Mouse (Mus musculus): ENCODE results near the gene Oas1a. TPM values are rescaled to one million over a fixed set of nuclear protein-coding genes. Genes with fewer than 3 reads are reported as not detected.
"Not testable (repeated sequence)": the region's sequence is repeated elsewhere in the genome, so short reads cannot be mapped to it uniquely, and the experiment has no call there.

Gene Oas1a
- polyA plus RNA-seq, 1 experiment = 21.1 TPM

- H3K27me3 ChIP-seq (ENCODE audit: control insufficient read depth, insufficient read depth, low read length) = no peaks in the 10 kb centered on the region
- 80% methylated on average over 7 of the region's 7 CpGs for WGBS
- no peaks in the 10 kb centered on the region for H3K36me3 ChIP-seq (ENCODE audit: control insufficient read depth, insufficient read depth, low read length)
- no peak overlapping the region for H3K27ac ChIP-seq (ENCODE audit: control insufficient read depth, insufficient read depth, low read length)
- no peak overlapping the region for H3K4me3 ChIP-seq (ENCODE audit: control insufficient read depth, insufficient read depth, low read length)
- no peaks in the 10 kb centered on the region for H3K4me1 ChIP-seq (replicated peaks; ENCODE audit: control insufficient read depth, insufficient read depth, low read length)
- no peak for TF ChIP-seq CTCF (IDR thresholded peaks at IDR 0.05; ENCODE audit: borderline replicate concordance, control insufficient read depth, extremely low read depth, insufficient read depth, low read length, poor library complexity)
- no peak for TF ChIP-seq POLR2A (IDR thresholded peaks at IDR 0.05; ENCODE audit: control insufficient read depth, extremely low read depth, insufficient read depth, low read length, poor library complexity)
- DNase-seq = no peak
Measured at GRCm38 (mm10) chr5:120908196-120908920, 1.0 kb upstream of the Oas1a start.

- H3K27me3 ChIP-seq (ENCODE audit: control insufficient read depth, insufficient read depth, low read length) = no peaks in the 10 kb centered on the region
- no peaks in the 10 kb centered on the region for H3K4me1 ChIP-seq (replicated peaks; ENCODE audit: control insufficient read depth, insufficient read depth, low read length)
- DNase-seq = no peak
- H3K4me3 ChIP-seq (ENCODE audit: control insufficient read depth, insufficient read depth, low read length) = no peak overlapping the region
- no peak overlapping the region for H3K27ac ChIP-seq (ENCODE audit: control insufficient read depth, insufficient read depth, low read length)
- TF ChIP-seq CTCF (IDR thresholded peaks at IDR 0.05; ENCODE audit: borderline replicate concordance, control insufficient read depth, extremely low read depth, insufficient read depth, low read length, poor library complexity) (no peak), POLR2A (IDR thresholded peaks at IDR 0.05; ENCODE audit: control insufficient read depth, extremely low read depth, insufficient read depth, low read length, poor library complexity) (no peak)
- WGBS = 96% methylated on average over 5 of the region's 5 CpGs
- no peaks in the 10 kb centered on the region for H3K36me3 ChIP-seq (ENCODE audit: control insufficient read depth, insufficient read depth, low read length)
Measured at GRCm38 (mm10) chr5:120902056-120902455, 5.3 kb downstream of the Oas1a start.

GRCm38 (mm10) chr5:120900666-120901065, 6.7 kb downstream of the Oas1a start:
- 89% methylated on average over 1 of the region's 1 CpGs for WGBS
- no peak overlapping the region for H3K27ac ChIP-seq (ENCODE audit: control insufficient read depth, insufficient read depth, low read length)

GRCm38 (mm10) chr5:120898726-120899125, 8.6 kb downstream of the Oas1a start:
- no peak for DNase-seq
- H3K4me3 ChIP-seq (ENCODE audit: control insufficient read depth, insufficient read depth, low read length) = no peak overlapping the region
- H3K4me1 ChIP-seq (replicated peaks; ENCODE audit: control insufficient read depth, insufficient read depth, low read length) = no peaks in the 10 kb centered on the region
- TF ChIP-seq CTCF (IDR thresholded peaks at IDR 0.05; ENCODE audit: borderline replicate concordance, control insufficient read depth, extremely low read depth, insufficient read depth, low read length, poor library complexity) = no peak
- no peak for TF ChIP-seq POLR2A (IDR thresholded peaks at IDR 0.05; ENCODE audit: control insufficient read depth, extremely low read depth, insufficient read depth, low read length, poor library complexity)
- no peaks in the 10 kb centered on the region for H3K36me3 ChIP-seq (ENCODE audit: control insufficient read depth, insufficient read depth, low read length)
- H3K27ac ChIP-seq (ENCODE audit: control insufficient read depth, insufficient read depth, low read length) = no peak overlapping the region
- no peaks in the 10 kb centered on the region for H3K27me3 ChIP-seq (ENCODE audit: control insufficient read depth, insufficient read depth, low read length)

More at GRCm38 (mm10) chr5:120900666-120901065, 6.7 kb downstream of the Oas1a start:
- Histone ChIP-seq H3K36me3 (ENCODE audit: control insufficient read depth, insufficient read depth, low read length) (no peaks in the 10 kb centered on the region), H3K4me3 (ENCODE audit: control insufficient read depth, insufficient read depth, low read length) (no peak overlapping the region), H3K4me1 (replicated peaks; ENCODE audit: control insufficient read depth, insufficient read depth, low read length) (no peaks in the 10 kb centered on the region), H3K27me3 (ENCODE audit: control insufficient read depth, insufficient read depth, low read length) (no peaks in the 10 kb centered on the region)
- no peak for DNase-seq
- no peak for TF ChIP-seq CTCF (IDR thresholded peaks at IDR 0.05; ENCODE audit: borderline replicate concordance, control insufficient read depth, extremely low read depth, insufficient read depth, low read length, poor library complexity)
- TF ChIP-seq POLR2A (IDR thresholded peaks at IDR 0.05; ENCODE audit: control insufficient read depth, extremely low read depth, insufficient read depth, low read length, poor library complexity) = no peak

- no peaks in the 10 kb centered on the region for H3K4me1 ChIP-seq (replicated peaks; ENCODE audit: control insufficient read depth, insufficient read depth, low read length)
- H3K27me3 ChIP-seq (ENCODE audit: control insufficient read depth, insufficient read depth, low read length) = no peaks in the 10 kb centered on the region
- TF ChIP-seq CTCF (IDR thresholded peaks at IDR 0.05; ENCODE audit: borderline replicate concordance, control insufficient read depth, extremely low read depth, insufficient read depth, low read length, poor library complexity) = no peak
- no peak for TF ChIP-seq POLR2A (IDR thresholded peaks at IDR 0.05; ENCODE audit: control insufficient read depth, extremely low read depth, insufficient read depth, low read length, poor library complexity)
- no peak overlapping the region for H3K4me3 ChIP-seq (ENCODE audit: control insufficient read depth, insufficient read depth, low read length)
- 96% methylated on average over 6 of the region's 6 CpGs for WGBS
- H3K27ac ChIP-seq (ENCODE audit: control insufficient read depth, insufficient read depth, low read length) = no peak overlapping the region
- no peaks in the 10 kb centered on the region for H3K36me3 ChIP-seq (ENCODE audit: control insufficient read depth, insufficient read depth, low read length)
- no peak for DNase-seq
Measured at GRCm38 (mm10) chr5:120898307-120898706, 9.0 kb downstream of the Oas1a start.

GRCm38 (mm10) chr5:120895231-120895900, 12.0 kb downstream of the Oas1a start:
- WGBS = 95% methylated on average over 11 of the region's 11 CpGs

GRCm38 (mm10) chr5:120894692-120895091, 12.6 kb downstream of the Oas1a start:
- 83% methylated on average over 2 of the region's 2 CpGs for WGBS
- not testable (repeated sequence) for H3K36me3 ChIP-seq (ENCODE audit: control insufficient read depth, insufficient read depth, low read length); H3K4me3 ChIP-seq (ENCODE audit: control insufficient read depth, insufficient read depth, low read length)

More at GRCm38 (mm10) chr5:120895231-120895900, 12.0 kb downstream of the Oas1a start:
- H3K27me3 ChIP-seq (ENCODE audit: control insufficient read depth, insufficient read depth, low read length) = no peaks in the 10 kb centered on the region
- DNase-seq = no peak
- no peak overlapping the region for H3K27ac ChIP-seq (ENCODE audit: control insufficient read depth, insufficient read depth, low read length)
- H3K4me3 ChIP-seq (ENCODE audit: control insufficient read depth, insufficient read depth, low read length) = no peak overlapping the region
- no peaks in the 10 kb centered on the region for H3K36me3 ChIP-seq (ENCODE audit: control insufficient read depth, insufficient read depth, low read length)
- H3K4me1 ChIP-seq (replicated peaks; ENCODE audit: control insufficient read depth, insufficient read depth, low read length) = no peaks in the 10 kb centered on the region
- TF ChIP-seq CTCF (IDR thresholded peaks at IDR 0.05; ENCODE audit: borderline replicate concordance, control insufficient read depth, extremely low read depth, insufficient read depth, low read length, poor library complexity) = no peak
- TF ChIP-seq POLR2A (IDR thresholded peaks at IDR 0.05; ENCODE audit: control insufficient read depth, extremely low read depth, insufficient read depth, low read length, poor library complexity) = no peak

GRCm38 (mm10) chr5:120893866-120894265, 13.5 kb downstream of the Oas1a start:
- 99% methylated on average over 4 of the region's 4 CpGs for WGBS
- H3K36me3 ChIP-seq (ENCODE audit: control insufficient read depth, insufficient read depth, low read length); DNase-seq; H3K4me1 ChIP-seq (replicated peaks; ENCODE audit: control insufficient read depth, insufficient read depth, low read length); H3K27me3 ChIP-seq (ENCODE audit: control insufficient read depth, insufficient read depth, low read length); H3K4me3 ChIP-seq (ENCODE audit: control insufficient read depth, insufficient read depth, low read length); H3K27ac ChIP-seq (ENCODE audit: control insufficient read depth, insufficient read depth, low read length): not testable (repeated sequence)

More at GRCm38 (mm10) chr5:120894692-120895091, 12.6 kb downstream of the Oas1a start:
- not testable (repeated sequence) for H3K27ac ChIP-seq (ENCODE audit: control insufficient read depth, insufficient read depth, low read length); H3K27me3 ChIP-seq (ENCODE audit: control insufficient read depth, insufficient read depth, low read length); DNase-seq; H3K4me1 ChIP-seq (replicated peaks; ENCODE audit: control insufficient read depth, insufficient read depth, low read length)
